Mouse (Mus musculus): ENCODE results near the gene Gpbp1.

- no peak for TF ChIP-seq CTCF (IDR thresholded peaks at IDR 0.05; ENCODE audit: borderline replicate concordance, insufficient read depth, low read length)
- no peak for TF ChIP-seq POLR2A (IDR thresholded peaks at IDR 0.05; ENCODE audit: low read depth, low read length)
Measured at GRCm38 (mm10) chr13:111508645-111509044, 18.7 kb upstream of the Gpbp1 start.

Measured in embryonic fibroblast, embryonic 13.5 days (primary cell).